Mouse (Mus musculus) CH12.LX (cell line): ENCODE results near the gene Il31ra. TPM values are rescaled to one million over a fixed set of nuclear protein-coding genes. Genes with fewer than 3 reads are reported as not detected.

ENCODE experiments used
- DNase-seq: peaks from one replicate; pipeline ENCODE4 v3.0.0-alpha.2; 2013; ENCODE audit errors: extremely low read depth
- H3K27ac ChIP-seq: 2 replicates; pipeline ENCODE4 v1.5.1; 2012; ENCODE audit warnings: low read depth, mild to moderate bottlenecking, control low read depth, moderate library complexity; ENCODE audit not compliant: insufficient read depth
- H3K27me3 ChIP-seq: replicated peaks from 2 replicates; pipeline ENCODE3; 2012; ENCODE audit warnings: inconsistent platforms
- H3K36me3 ChIP-seq, 2 experiments: replicated peaks in 1 of 2; 2 replicates each; pipeline versions ENCODE3 to v1.6.1; 2012; ENCODE audit warnings: inconsistent platforms in 1 of 2, low read length in 1 of 2, mild to moderate bottlenecking in 1 of 2, mixed read lengths in 1 of 2, moderate library complexity in 1 of 2; ENCODE audit not compliant: control insufficient read depth in 1 of 2, insufficient read depth in 1 of 2
- H3K4me1 ChIP-seq, 2 experiments: 2 replicates each; pipeline ENCODE4 v1.6.1; 2012; ENCODE audit warnings: inconsistent platforms in 1 of 2, moderate library complexity in 1 of 2; ENCODE audit not compliant: insufficient read depth in 2 of 2, control insufficient read depth in 1 of 2
- H3K4me2 ChIP-seq: 2 replicates; pipeline ENCODE4 v1.6.1; 2012; ENCODE audit warnings: low read depth, mild to moderate bottlenecking, control low read depth; ENCODE audit not compliant: poor library complexity, insufficient read depth, severe bottlenecking
- H3K4me3 ChIP-seq, 3 experiments: fragments of 150-350 bp in 1 of 3; sonication (generic) in 1 of 3; replicated peaks in 1 of 3; 2 replicates each; pipeline versions ENCODE3 to v1.5.1; 2011 to 2012; ENCODE audit warnings: low read depth in 2 of 3, low read length in 2 of 3, mild to moderate bottlenecking in 2 of 3, moderate library complexity in 2 of 3, control low read depth in 1 of 3, improper control_type of control experiment in 1 of 3, inconsistent platforms in 1 of 3, mixed read lengths in 1 of 3; ENCODE audit not compliant: poor library complexity in 1 of 3
- H3K79me2 ChIP-seq: replicated peaks from 2 replicates; pipeline ENCODE4 v1.6.1; 2012; ENCODE audit warnings: mild to moderate bottlenecking, moderate library complexity; ENCODE audit not compliant: control insufficient read depth, poor library complexity, insufficient read depth, severe bottlenecking; ENCODE audit errors: extremely low read depth
- H3K9ac ChIP-seq: 2 replicates; pipeline ENCODE4 v1.6.1; 2012; ENCODE audit warnings: low read depth, mild to moderate bottlenecking, control low read depth, moderate library complexity; ENCODE audit not compliant: insufficient read depth
- H3K9me3 ChIP-seq: replicated peaks from 2 replicates; pipeline ENCODE3; 2012; ENCODE audit warnings: low read length, inconsistent platforms, mixed read lengths
- CHD1 ChIP-seq: IDR thresholded peaks from 2 replicates; pipeline ENCODE4 v1.6.1; 2012; ENCODE audit warnings: low read depth, low read length, improper control_type of control experiment, inconsistent platforms
- CHD2 ChIP-seq: IDR thresholded peaks from 2 replicates; pipeline ENCODE4 v1.6.1; 2011; ENCODE audit warnings: low read length, improper control_type of control experiment
- CTCF ChIP-seq, 2 experiments: IDR thresholded peaks in 1 of 2; conservative IDR thresholded peaks in 1 of 2; 2 replicates each; pipeline ENCODE4 v1.5.1; 2011 to 2012; ENCODE audit warnings: low read depth in 2 of 2, low read length in 2 of 2, improper control_type of control experiment in 1 of 2, inconsistent platforms in 1 of 2, mild to moderate bottlenecking in 1 of 2, moderate library complexity in 1 of 2
- E2F4 ChIP-seq: IDR thresholded peaks from 2 replicates; pipeline ENCODE4 v1.6.1; 2011; ENCODE audit warnings: low read depth, low read length, improper control_type of control experiment; ENCODE audit not compliant: insufficient replicate concordance
- ETS1 ChIP-seq: conservative IDR thresholded peaks from 2 replicates; pipeline ENCODE4 v1.6.1; 2012; ENCODE audit warnings: low read depth, mild to moderate bottlenecking, inconsistent platforms, low read length, improper control_type of control experiment, moderate library complexity
- GABPA ChIP-seq: IDR thresholded peaks from 2 replicates; pipeline ENCODE4 v1.6.1; 2012; ENCODE audit warnings: low read depth, low read length, improper control_type of control experiment, inconsistent platforms; ENCODE audit not compliant: insufficient replicate concordance
- HCFC1 ChIP-seq: IDR thresholded peaks from 2 replicates; pipeline ENCODE4 v1.6.1; 2012; ENCODE audit warnings: low read depth, mild to moderate bottlenecking, inconsistent platforms, low read length, improper control_type of control experiment
- IRF4 ChIP-seq: IDR thresholded peaks from 2 replicates; pipeline ENCODE4 v1.6.1; 2014; ENCODE audit warnings: low read depth, mild to moderate bottlenecking, inconsistent platforms, low read length, improper control_type of control experiment
- JUN ChIP-seq: IDR thresholded peaks from 2 replicates; pipeline ENCODE4 v1.6.1; 2011; ENCODE audit warnings: low read depth, mild to moderate bottlenecking, low read length, improper control_type of control experiment, moderate library complexity; ENCODE audit not compliant: insufficient read depth
- JUND ChIP-seq: conservative IDR thresholded peaks from 2 replicates; pipeline ENCODE4 v1.6.1; 2011; ENCODE audit warnings: low read depth, low read length, improper control_type of control experiment
- KAT2A ChIP-seq: IDR thresholded peaks from 2 replicates; pipeline ENCODE4 v1.6.1; 2012; ENCODE audit warnings: low read length, improper control_type of control experiment, inconsistent platforms; ENCODE audit not compliant: insufficient replicate concordance
- MAX ChIP-seq: IDR thresholded peaks from 2 replicates; pipeline ENCODE4 v1.6.1; 2011; ENCODE audit warnings: low read length, improper control_type of control experiment
- MAZ ChIP-seq: IDR thresholded peaks from 2 replicates; pipeline ENCODE4 v1.6.1; 2012; ENCODE audit warnings: low read depth, mild to moderate bottlenecking, inconsistent platforms, low read length, improper control_type of control experiment, moderate library complexity
- MEF2A ChIP-seq: IDR thresholded peaks from 2 replicates; pipeline ENCODE4 v1.6.1; 2014; ENCODE audit warnings: low read depth, mild to moderate bottlenecking, inconsistent platforms, low read length, improper control_type of control experiment, borderline replicate concordance
- NRF1 ChIP-seq: IDR thresholded peaks from 2 replicates; pipeline ENCODE4 v1.6.1; 2014; ENCODE audit warnings: low read depth, mild to moderate bottlenecking, inconsistent platforms, low read length, improper control_type of control experiment, moderate library complexity
- POLR2A ChIP-seq: IDR thresholded peaks from 2 replicates; pipeline ENCODE4 v1.6.1; 2011; ENCODE audit warnings: low read depth, mild to moderate bottlenecking, improper control_type of control experiment, low read length
- RAD21 ChIP-seq: IDR thresholded peaks from 2 replicates; pipeline ENCODE4 v1.6.1; 2011; ENCODE audit warnings: low read depth, mild to moderate bottlenecking, low read length, improper control_type of control experiment, moderate library complexity
- TBP ChIP-seq: conservative IDR thresholded peaks from 2 replicates; pipeline ENCODE4 v1.6.1; 2011; ENCODE audit warnings: low read depth, low read length, improper control_type of control experiment
- UBTF ChIP-seq: IDR thresholded peaks from 2 replicates; pipeline ENCODE4 v1.6.1; 2012; ENCODE audit warnings: low read depth, mild to moderate bottlenecking, inconsistent platforms, low read length, improper control_type of control experiment, moderate library complexity
- USF1 ChIP-seq: IDR thresholded peaks from 2 replicates; pipeline ENCODE4 v1.6.1; 2014; ENCODE audit warnings: low read depth, mild to moderate bottlenecking, inconsistent platforms, low read length, improper control_type of control experiment
- ZKSCAN1 ChIP-seq: IDR thresholded peaks from 2 replicates; pipeline ENCODE4 v1.6.1; 2012; ENCODE audit warnings: low read depth, inconsistent platforms, low read length, improper control_type of control experiment, borderline replicate concordance
- ZMIZ1 ChIP-seq: IDR thresholded peaks from 2 replicates; pipeline ENCODE4 v1.6.1; 2012; ENCODE audit warnings: low read depth, mild to moderate bottlenecking, inconsistent platforms, low read length, improper control_type of control experiment
- ZNF384 ChIP-seq: IDR thresholded peaks from 2 replicates; pipeline ENCODE4 v1.6.1; 2012; ENCODE audit warnings: low read depth, low read length, improper control_type of control experiment, inconsistent platforms
- dilution Hi-C: fragments of 300-500 bp; cut with MboI; formaldehyde crosslinking; loops from 2 replicates; pipeline ENCODE4 v1.14.3; 2020; ENCODE audit warnings: low sequenced_read_pairs; ENCODE audit not compliant: extremely low pct_unique_long_range_greater_than_20kb, extremely low pct_ligation_motif_present
- in situ Hi-C: fragments of 300-500 bp; cut with MboI; formaldehyde crosslinking; loops from 3 replicates; pipeline ENCODE4 v1.14.3; 2019; ENCODE audit warnings: low sequenced_read_pairs, low pct_ligation_motif_present, low pct_unique_long_range_greater_than_20kb, mixed read lengths
- polyA plus RNA-seq: library from polyadenylated mRNA; unstranded; fragments of >175 nt; gene quantifications from 2 replicates; pipeline ENCODE4 v1.2.1, GENCODE M21; 2012; ENCODE audit warnings: low read depth; ENCODE audit not compliant: insufficient read length
- total RNA-seq, 2 experiments: library from RNA; depleted of rRNA; stranded (reverse); fragments of 300-350 nt in 1 of 2; fragments of >200 nt in 1 of 2; gene quantifications; 2 replicates each; pipeline ENCODE4 v1.2.3; 2012 to 2014

The Il31ra gene
- total and polyA plus RNA-seq, 3 experiments, result not detected

GRCm38 (mm10) chr13:112639111-112639510 lies 45.0 kb upstream of the Il31ra start:
- TF ChIP-seq JUN (no peak), HCFC1 (no peak), GABPA (no peak), USF1 (no peak), MAX (no peak), JUND (no peak), KAT2A (no peak), ZNF384 (no peak), POLR2A (no peak), TBP (no peak), CTCF (conservative IDR thresholded peaks at IDR 0.05 in 1 of 2, IDR thresholded peaks at IDR 0.05 in 1 of 2; ENCODE audit: low read depth in 2 of 2, low read length in 2 of 2) (no peak), MAZ (no peak), MEF2A (no peak)
- no peak overlapping the region for H3K4me2 ChIP-seq
- dilution Hi-C loops (no loop called here), in situ Hi-C loops (no loop called here)
- H3K4me1 ChIP-seq, result peaks cover 4 to 20% of the 10 kb centered on the region in 2 experiments; a peak in 3 of 4 replicates
- H3K27ac ChIP-seq, result no peak overlapping the region
- no peaks in the 10 kb centered on the region for H3K36me3 ChIP-seq
- DNase-seq, result no peak
- no peak overlapping the region for H3K9ac ChIP-seq
- H3K79me2 ChIP-seq, result no peaks in the 10 kb centered on the region
- no peaks in the 10 kb centered on the region for H3K27me3 ChIP-seq
- H3K9me3 ChIP-seq, result no peaks in the 10 kb centered on the region
- no peak overlapping the region for H3K4me3 ChIP-seq

GRCm38 (mm10) chr13:112636498-112636897 lies 42.3 kb upstream of the Il31ra start:
- Histone ChIP-seq H3K4me3 (no peak overlapping the region), H3K9me3 (no peaks in the 10 kb centered on the region), H3K27me3 (no peaks in the 10 kb centered on the region), H3K27ac (no peak overlapping the region), H3K4me1 (peaks cover 4 to 20% of the 10 kb centered on the region in 2 experiments; a peak in 3 of 4 replicates), H3K4me2 (no peak overlapping the region), H3K36me3 (no peaks in the 10 kb centered on the region), H3K9ac (no peak overlapping the region), H3K79me2 (no peaks in the 10 kb centered on the region)
- in situ Hi-C loops, result no loop called here
- dilution Hi-C loops, result no loop called here
- DNase-seq, result no peak
- no peak for TF ChIP-seq USF1
- no peak for TF ChIP-seq MAZ
- TF ChIP-seq IRF4, result no peak
- TF ChIP-seq CTCF (conservative IDR thresholded peaks at IDR 0.05 in 1 of 2, IDR thresholded peaks at IDR 0.05 in 1 of 2; ENCODE audit: low read depth in 2 of 2, low read length in 2 of 2), result no peak
- no peak for TF ChIP-seq HCFC1
- no peak for TF ChIP-seq RAD21
- no peak for TF ChIP-seq UBTF
- no peak for TF ChIP-seq POLR2A
- TF ChIP-seq ZKSCAN1, result no peak
- no peak for TF ChIP-seq ZNF384
- TF ChIP-seq ZMIZ1, result no peak
- no peak for TF ChIP-seq JUN
- no peak for TF ChIP-seq CHD1
- no peak for TF ChIP-seq ETS1
- no peak for TF ChIP-seq CHD2
- TF ChIP-seq KAT2A, result no peak
- no peak for TF ChIP-seq NRF1
- no peak for TF ChIP-seq E2F4
